In the genomic region with DNA sequence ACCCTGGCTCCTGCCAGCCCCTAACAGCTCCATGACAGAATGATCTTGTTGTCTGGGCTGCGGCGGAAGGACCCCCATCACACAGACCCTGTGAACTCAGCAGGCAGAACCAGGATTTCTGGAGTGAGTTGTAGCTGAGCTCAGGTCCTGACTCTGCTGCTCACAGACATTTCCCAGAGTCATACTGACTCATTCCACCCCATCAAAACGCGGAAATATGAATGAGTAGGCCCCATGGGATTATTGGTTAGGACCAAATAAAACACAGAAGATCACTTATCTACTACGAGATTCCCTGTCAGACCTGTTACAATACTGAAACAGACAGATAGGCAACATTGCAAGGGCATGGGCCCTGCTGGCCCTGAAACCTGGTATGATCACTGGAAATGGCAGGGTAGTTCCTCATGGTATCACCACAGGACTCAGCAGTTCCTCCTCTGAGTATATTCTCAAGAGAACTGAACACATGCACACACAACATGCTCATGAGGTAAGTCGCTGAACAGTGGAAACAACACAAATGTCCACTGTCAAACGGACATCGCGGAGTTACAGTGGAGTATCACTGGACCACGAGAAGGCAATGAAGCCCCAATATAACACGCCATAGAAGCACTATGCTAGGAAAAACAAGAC, we compare ENCODE assay signal across 9 mouse cellular contexts. TPM values are rescaled to one million over a fixed set of nuclear protein-coding genes. Genes with fewer than 3 reads are reported as not detected.
DNase-seq lines count a peak whose midpoint lies in the region; ATAC-seq and TF ChIP-seq lines count a peak whose summit lies in the region.
"Had no signal": no experiment of that assay in that cellular context is flagged by ENCODE, and none has a peak within 500 bp of the region (broad histone marks: within the 10 kb centered on the region; RNA-seq: fewer than 3 reads in every experiment).

No protein-coding gene starts in this region.

- peaks cover 50% of the 10 kb centered on the region for H3K4me1 ChIP-seq in heart, embryonic 10.5 days
- peaks cover 36% of the 10 kb centered on the region for H3K4me1 ChIP-seq in bone marrow macrophage, adult 2 months (ENCODE audit: control insufficient read depth, insufficient read depth, low read length)
- H3K4me1 ChIP-seq in hindbrain, embryonic 13.5 days (replicated peaks) = peaks cover 35% of the 10 kb centered on the region
- H3K4me1 ChIP-seq in midbrain, embryonic 12.5 days = peaks cover 22% of the 10 kb centered on the region

- no peaks in the 10 kb centered on the region for H3K9me3 ChIP-seq in heart, embryonic 10.5 days
- no peaks in the 10 kb centered on the region for H3K9me3 ChIP-seq in hindbrain, embryonic 13.5 days
- no peaks in the 10 kb centered on the region for H3K9me3 ChIP-seq in midbrain, embryonic 12.5 days

- WGBS in heart, embryonic 10.5 days = 86% methylated on average over 11 of the region's 11 CpGs
- 76% methylated on average over 11 of the region's 11 CpGs for WGBS in hindbrain, embryonic 13.5 days
- 88% methylated on average over 11 of the region's 11 CpGs for WGBS in midbrain, embryonic 12.5 days

- intact Hi-C loops in heart, postnatal 25 days (cut with DNase I) = no loop called here

- peak overlapping the region; percentile 42; the same call in 1 of the 2 replicates for H3K27ac ChIP-seq in heart, embryonic 10.5 days
- H3K27ac ChIP-seq in bone marrow macrophage, adult 2 months (ENCODE audit: insufficient read depth, low read depth, low read length) = peak overlapping the region; percentile 47
- H3K27ac ChIP-seq in hindbrain, embryonic 13.5 days = peak overlapping the region; percentile 69
- peak overlapping the region; percentile 54 for H3K27ac ChIP-seq in midbrain, embryonic 12.5 days (replicated peaks)

- DNase-seq in heart, embryonic 10.5 days (ENCODE audit: low spot score) = no peak
- DNase-seq in heart, postnatal 25 days (ENCODE audit: low spot score) = no peak
- DNase-seq in retina, embryonic 14.5 days (ENCODE audit: low spot score) = no peak
- no peak for DNase-seq in cerebellum, postnatal 4 days (ENCODE audit: low spot score in 2 of 2)
- DNase-seq in adrenal gland, adult 2 months = no peak
- DNase-seq: cerebellum, adult 9-11 months had no signal

- H3K36me3 ChIP-seq in heart, embryonic 10.5 days = peaks cover 4% of the 10 kb centered on the region; the same call in 1 of the 2 replicates
- H3K36me3 ChIP-seq in hindbrain, embryonic 13.5 days = peaks cover 20% of the 10 kb centered on the region
- H3K36me3 ChIP-seq in midbrain, embryonic 12.5 days = peaks cover 21% of the 10 kb centered on the region; the same call in 1 of the 2 replicates

- 0 out of 2 replicates have a peak overlapping the region, but pooled peaks have one; percentile 8 for H3K9ac ChIP-seq in hindbrain, embryonic 13.5 days
- H3K9ac ChIP-seq in midbrain, embryonic 12.5 days (replicated peaks) = peak overlapping the region; percentile 34; the same call in 1 of the 2 replicates

- no peak for TF ChIP-seq POLR2A in bone marrow macrophage, adult 2 months (IDR thresholded peaks at IDR 0.05; ENCODE audit: borderline replicate concordance, low read depth, low read length)

- no peak overlapping the region for H3K4me2 ChIP-seq in hindbrain, embryonic 13.5 days
- H3K4me2 ChIP-seq in midbrain, embryonic 12.5 days (replicated peaks) = no peak overlapping the region

- no peak for TF ChIP-seq CTCF in bone marrow macrophage, adult 2 months (IDR thresholded peaks at IDR 0.05; ENCODE audit: low read depth, low read length)

- H3K27me3 ChIP-seq in heart, embryonic 10.5 days (ENCODE audit: insufficient read depth, poor library complexity, severe bottlenecking) = peaks cover 58% of the 10 kb centered on the region
- H3K27me3 ChIP-seq in hindbrain, embryonic 13.5 days = no peaks in the 10 kb centered on the region
- H3K27me3 ChIP-seq in midbrain, embryonic 12.5 days = no peaks in the 10 kb centered on the region

- no peak overlapping the region for H3K4me3 ChIP-seq in heart, embryonic 10.5 days
- no peak overlapping the region for H3K4me3 ChIP-seq in bone marrow macrophage, adult 2 months (ENCODE audit: insufficient read depth, low read length)
- no peak overlapping the region for H3K4me3 ChIP-seq in hindbrain, embryonic 13.5 days
- no peak overlapping the region for H3K4me3 ChIP-seq in midbrain, embryonic 12.5 days

- ATAC-seq in hindbrain, embryonic 13.5 days (ENCODE audit: low FRiP score) = no peak
- ATAC-seq in midbrain, embryonic 12.5 days (ENCODE audit: low FRiP score, low read depth) = no peak

RNA-seq across cellular contexts. Expression of gene Mvb12b, which starts 40.4 kb away (rescaled TPM):
- polyA plus RNA-seq in heart, embryonic 10.5 days (2016; fragmentation: Nextera tagmentation; extraction: Ambion mirVana) = 10.0 and 16.6 TPM in 2 replicates
- 10 to 100 TPM; 17.8 to 18.9 TPM for total RNA-seq in heart, postnatal 25 days (2021)
- polyA plus RNA-seq in bone marrow macrophage, adult 2 months (2012; ENCODE audit: insufficient read depth, insufficient read length, missing spikeins) = 12.8 and 17.0 TPM in 2 replicates
- 60.9 and 65.0 TPM in 2 replicates for polyA plus RNA-seq in hindbrain, embryonic 13.5 days (2015; fragmentation: Nextera tagmentation; extraction: Ambion mirVana)
- 55.6 and 58.3 TPM in 2 replicates for polyA plus RNA-seq in midbrain, embryonic 12.5 days (2016; fragmentation: Nextera tagmentation; extraction: Ambion mirVana)
- total RNA-seq in adrenal gland, adult 2 months (2021) = 10 to 100 TPM; 16.3 to 23.3 TPM
- polyA plus RNA-seq in adrenal gland, adult 2 months (2012; rRNA removed) = 27.8 and 41.3 TPM in 2 replicates
